Mouse (Mus musculus) MEL (cell line): Measurements from ENCODE around the gene Strbp. TPM values are rescaled to one million over a fixed set of nuclear protein-coding genes. Genes with fewer than 3 reads are reported as not detected.

Experiments used
- DNase-seq: peaks from one replicate; pipeline ENCODE4 v3.0.0; 2011; ENCODE audit warnings: low read depth, low spot score
- H3K27ac ChIP-seq: 2 replicates; pipeline ENCODE4 v1.5.1; 2012; ENCODE audit warnings: low read depth, mild to moderate bottlenecking, control low read depth, low read length, moderate library complexity; ENCODE audit not compliant: control insufficient read depth
- H3K27me3 ChIP-seq, 2 experiments: fragments of 150-350 bp in 1 of 2; sonication (generic) in 1 of 2; 2 replicates each; pipeline ENCODE4 v1.6.1; 2012; ENCODE audit warnings: low read length in 2 of 2, mild to moderate bottlenecking in 2 of 2, improper control_type of control experiment in 1 of 2, moderate library complexity in 1 of 2; ENCODE audit not compliant: insufficient read depth in 2 of 2, control insufficient read depth in 1 of 2
- H3K36me3 ChIP-seq, 2 experiments: 2 replicates each; pipeline ENCODE4 v1.6.1; 2012 to 2014; ENCODE audit warnings: low read length in 2 of 2, improper control_type of control experiment in 1 of 2, inconsistent platforms in 1 of 2, mild to moderate bottlenecking in 1 of 2; ENCODE audit not compliant: insufficient read depth in 2 of 2, control insufficient read depth in 1 of 2
- H3K4me1 ChIP-seq, 2 experiments: fragments of 150-350 bp in 1 of 2; sonication (generic) in 1 of 2; 2 replicates each; pipeline ENCODE4 v1.6.1; 2012; ENCODE audit warnings: low read length in 2 of 2, improper control_type of control experiment in 1 of 2, mild to moderate bottlenecking in 1 of 2; ENCODE audit not compliant: insufficient read depth in 2 of 2, control insufficient read depth in 1 of 2
- H3K4me3 ChIP-seq, 2 experiments: fragments of 150-350 bp in 1 of 2; sonication (generic) in 1 of 2; 2 replicates each; pipeline ENCODE4 v1.5.1; 2012; ENCODE audit warnings: low read depth in 2 of 2, low read length in 2 of 2, mild to moderate bottlenecking in 2 of 2, moderate library complexity in 2 of 2, control low read depth in 1 of 2, improper control_type of control experiment in 1 of 2; ENCODE audit not compliant: control insufficient read depth in 1 of 2, insufficient read depth in 1 of 2
- H3K79me2 ChIP-seq: 2 replicates; pipeline ENCODE4 v1.6.1; 2012; ENCODE audit warnings: mild to moderate bottlenecking, low read length, moderate library complexity; ENCODE audit not compliant: control insufficient read depth, poor library complexity, insufficient read depth
- H3K9ac ChIP-seq: 2 replicates; pipeline ENCODE4 v1.6.1; 2012; ENCODE audit warnings: low read depth, mild to moderate bottlenecking, control low read depth, low read length, moderate library complexity; ENCODE audit not compliant: control insufficient read depth, poor library complexity, severe bottlenecking
- H3K9me3 ChIP-seq: fragments of 150-350 bp; sonication (generic); replicated peaks from 2 replicates; pipeline ENCODE4 v1.6.1; 2012; ENCODE audit warnings: mild to moderate bottlenecking, low read length, improper control_type of control experiment, moderate library complexity; ENCODE audit not compliant: insufficient read depth
- BHLHE40 ChIP-seq: IDR thresholded peaks from 2 replicates; pipeline ENCODE4 v1.6.1; 2012; ENCODE audit warnings: low read depth, mild to moderate bottlenecking, inconsistent platforms, low read length, improper control_type of control experiment, borderline replicate concordance
- CHD1 ChIP-seq: IDR thresholded peaks from 2 replicates; pipeline ENCODE4 v1.6.1; 2012; ENCODE audit warnings: low read depth, mild to moderate bottlenecking, inconsistent platforms, low read length, improper control_type of control experiment
- ELF1 ChIP-seq: IDR thresholded peaks from 2 replicates; pipeline ENCODE4 v1.6.1; 2014; ENCODE audit warnings: low read depth, mild to moderate bottlenecking, inconsistent platforms, low read length, improper control_type of control experiment, moderate library complexity
- EP300 ChIP-seq, 2 experiments: IDR thresholded peaks; 2 replicates each; pipeline ENCODE4 v1.6.1; 2011; ENCODE audit warnings: improper control_type of control experiment in 2 of 2, low read length in 2 of 2, low read depth in 1 of 2, mild to moderate bottlenecking in 1 of 2
- ETS1 ChIP-seq: IDR thresholded peaks from 2 replicates; pipeline ENCODE4 v1.6.1; 2012; ENCODE audit warnings: low read depth, mild to moderate bottlenecking, inconsistent platforms, low read length, improper control_type of control experiment, moderate library complexity
- GATA1 ChIP-seq: IDR thresholded peaks from 2 replicates; pipeline ENCODE4 v1.6.1; 2011; ENCODE audit warnings: low read depth, low read length, improper control_type of control experiment
- HCFC1 ChIP-seq: IDR thresholded peaks from 2 replicates; pipeline ENCODE4 v1.6.1; 2012; ENCODE audit warnings: low read depth, mild to moderate bottlenecking, inconsistent platforms, low read length, improper control_type of control experiment, moderate library complexity
- JUND ChIP-seq: IDR thresholded peaks from 2 replicates; pipeline ENCODE4 v1.6.1; 2011; ENCODE audit warnings: low read depth, mild to moderate bottlenecking, improper control_type of control experiment, low read length
- MEF2A ChIP-seq: IDR thresholded peaks from 2 replicates; pipeline ENCODE4 v1.6.1; 2014; ENCODE audit warnings: low read depth, mild to moderate bottlenecking, inconsistent platforms, low read length, improper control_type of control experiment; ENCODE audit not compliant: poor library complexity, insufficient replicate concordance, severe bottlenecking; ENCODE audit errors: extremely low read depth
- MYB ChIP-seq: IDR thresholded peaks from 2 replicates; pipeline ENCODE4 v1.6.1; 2011; ENCODE audit warnings: mild to moderate bottlenecking, low read depth, low read length, improper control_type of control experiment
- MYC ChIP-seq: IDR thresholded peaks from 2 replicates; pipeline ENCODE4 v1.6.1; 2011; ENCODE audit warnings: low read depth, mild to moderate bottlenecking, low read length, improper control_type of control experiment, moderate library complexity
- SMC3 ChIP-seq: IDR thresholded peaks from 2 replicates; pipeline ENCODE4 v1.6.1; 2011; ENCODE audit warnings: low read depth, low read length, improper control_type of control experiment
- TCF12 ChIP-seq: IDR thresholded peaks from 2 replicates; pipeline ENCODE4 v1.6.1; 2014; ENCODE audit warnings: low read depth, mild to moderate bottlenecking, inconsistent platforms, low read length, improper control_type of control experiment, moderate library complexity
- UBTF ChIP-seq: IDR thresholded peaks from 2 replicates; pipeline ENCODE4 v1.6.1; 2012; ENCODE audit warnings: low read depth, mild to moderate bottlenecking, inconsistent platforms, low read length, improper control_type of control experiment, moderate library complexity, borderline replicate concordance; ENCODE audit not compliant: insufficient read depth
- USF1 ChIP-seq: IDR thresholded peaks from 2 replicates; pipeline ENCODE4 v1.6.1; 2014; ENCODE audit warnings: low read depth, mild to moderate bottlenecking, inconsistent platforms, low read length, improper control_type of control experiment, moderate library complexity
- USF2 ChIP-seq, 2 experiments: IDR thresholded peaks; 2 replicates each; pipeline ENCODE4 v1.6.1; 2011 to 2012; ENCODE audit warnings: improper control_type of control experiment in 2 of 2, low read length in 2 of 2, borderline replicate concordance in 1 of 2, inconsistent platforms in 1 of 2, low read depth in 1 of 2, mild to moderate bottlenecking in 1 of 2; ENCODE audit not compliant: insufficient read depth in 1 of 2
- ZKSCAN1 ChIP-seq: IDR thresholded peaks from 2 replicates; pipeline ENCODE4 v1.6.1; 2012; ENCODE audit warnings: low read depth, mild to moderate bottlenecking, inconsistent platforms, low read length, improper control_type of control experiment, moderate library complexity
- ZMIZ1 ChIP-seq: IDR thresholded peaks from 2 replicates; pipeline ENCODE4 v1.6.1; 2012; ENCODE audit warnings: low read depth, mild to moderate bottlenecking, inconsistent platforms, low read length, improper control_type of control experiment, moderate library complexity
- polyA plus RNA-seq, 2 experiments: library from polyadenylated mRNA; stranded (reverse) in 1 of 2; unstranded in 1 of 2; fragments of >175 nt in 1 of 2; fragments of >200 nt in 1 of 2; gene quantifications; 2 replicates each; pipeline versions ENCODE4 v1.2.1 to v1.2.4; 2012; ENCODE audit warnings: low replicate concordance in 2 of 2, low read depth in 1 of 2; ENCODE audit not compliant: insufficient read length in 2 of 2, insufficient read depth in 1 of 2, missing spikeins in 1 of 2
- total RNA-seq: library from RNA; depleted of rRNA; stranded (reverse); fragments of 300-350 nt; gene quantifications from 2 replicates; pipeline ENCODE4 v1.2.3, GENCODE M21; 2012

The Strbp gene
- total and polyA plus RNA-seq, 3 experiments, result 30.6 to 123 (median 59.8) TPM

GRCm38 (mm10) chr2:37708835-37709234 is 5.2 kb upstream of the Strbp start:
- Histone ChIP-seq H3K9ac (no peak overlapping the region), H3K9me3 (no peaks in the 10 kb centered on the region), H3K27me3 (peaks cover 6 to 15% of the 10 kb centered on the region in 2 experiments), H3K36me3 (no peaks in the 10 kb centered on the region), H3K4me1 (no peaks in the 10 kb centered on the region), H3K79me2 (no peaks in the 10 kb centered on the region), H3K4me3 (no peak overlapping the region), H3K27ac (no peak overlapping the region)
- no peak for TF ChIP-seq GATA1
- TF ChIP-seq ZKSCAN1, result no peak
- TF ChIP-seq ELF1, result no peak
- TF ChIP-seq MEF2A, result no peak
- no peak for TF ChIP-seq JUND
- no peak for TF ChIP-seq ZMIZ1
- TF ChIP-seq SMC3, result no peak
- TF ChIP-seq MYC, result no peak
- no peak for TF ChIP-seq ETS1
- no peak for TF ChIP-seq USF1
- no peak for TF ChIP-seq TCF12
- no peak for TF ChIP-seq HCFC1
- TF ChIP-seq EP300 (IDR thresholded peaks at IDR 0.05; ENCODE audit: low read depth in 1 of 2, low read length in 2 of 2), result no peak
- no peak for TF ChIP-seq USF2 (IDR thresholded peaks at IDR 0.05; ENCODE audit: borderline replicate concordance in 1 of 2, insufficient read depth in 1 of 2, low read depth in 1 of 2, low read length in 2 of 2)
- TF ChIP-seq BHLHE40, result no peak
- TF ChIP-seq UBTF, result no peak
- DNase-seq, result no peak

- Histone ChIP-seq H3K9me3 (no peaks in the 10 kb centered on the region), H3K27ac (no peak overlapping the region), H3K4me3 (peak overlapping the region; percentile 37 to 97), H3K4me1 (peaks cover 2 to 7% of the 10 kb centered on the region in 2 experiments; a peak in 3 of 4 replicates), H3K27me3 (peaks cover 6 to 7% of the 10 kb centered on the region in 2 experiments), H3K79me2 (peaks cover 20% of the 10 kb centered on the region), H3K9ac (peak overlapping the region; percentile 81; the same call in 1 of the 2 replicates), H3K36me3 (peaks cover 0 to 3% of the 10 kb centered on the region in 2 experiments; a peak in 2 of 4 replicates)
- no peak for TF ChIP-seq MYB
- TF ChIP-seq USF1, result no peak
- TF ChIP-seq ZMIZ1, result no peak
- no peak for TF ChIP-seq CHD1
- no peak for TF ChIP-seq MEF2A
- DNase-seq, result no peak
Observed at GRCm38 (mm10) chr2:37704141-37704760, 592 bp upstream of the Strbp start.
